Mouse (Mus musculus): Measurements from ENCODE around the gene Rbm45.

Gene Rbm45

GRCm38 (mm10) chr2:76369821-76370655, at the start of gene Rbm45:
Gene Rbm45, plus strand, starts transcription at chr2:76369984.
- DNase-seq (ENCODE audit: low read depth): peak; percentile 92

GRCm38 (mm10) chr2:76320336-76320735, 49.4 kb upstream of the Rbm45 start:
- no peak for DNase-seq (ENCODE audit: low read depth)

GRCm38 (mm10) chr2:76323185-76323875, 46.5 kb upstream of the Rbm45 start:
- no peak for DNase-seq (ENCODE audit: low read depth)

GRCm38 (mm10) chr2:76324463-76324862, 45.3 kb upstream of the Rbm45 start:
- no peak for DNase-seq (ENCODE audit: low read depth)

- DNase-seq (ENCODE audit: low read depth): no peak
These were observed 43.6 kb upstream of the Rbm45 start for GRCm38 (mm10) chr2:76326161-76326560.

- no peak for DNase-seq (ENCODE audit: low read depth)
These were observed 39.7 kb upstream of the Rbm45 start for GRCm38 (mm10) chr2:76330081-76330480.

- peak; percentile 68 for DNase-seq (ENCODE audit: low read depth)
These were observed 37.5 kb upstream of the Rbm45 start for GRCm38 (mm10) chr2:76332161-76332805.

GRCm38 (mm10) chr2:76334596-76334995, 35.2 kb upstream of the Rbm45 start:
- DNase-seq (ENCODE audit: low read depth): peak; percentile 20

GRCm38 (mm10) chr2:76338215-76339156, 31.3 kb upstream of the Rbm45 start, which contains the start of gene Pde11a:
Gene Pde11a, minus strand, starts transcription at chr2:76338774.
- no peak for DNase-seq (ENCODE audit: low read depth)

- DNase-seq (ENCODE audit: low read depth): no peak
These were observed 27.6 kb upstream of the Rbm45 start for GRCm38 (mm10) chr2:76342146-76342545.

GRCm38 (mm10) chr2:76347839-76348238, 21.9 kb upstream of the Rbm45 start:
- DNase-seq (ENCODE audit: low read depth): no peak

- no peak for DNase-seq (ENCODE audit: low read depth)
These were observed 9.6 kb upstream of the Rbm45 start, which contains the start of gene Cyct for GRCm38 (mm10) chr2:76360226-76360625. Gene Cyct, minus strand, starts transcription at chr2:76360450.

GRCm38 (mm10) chr2:76362111-76362510, 7.7 kb upstream of the Rbm45 start:
- DNase-seq (ENCODE audit: low read depth): peak; percentile 49

GRCm38 (mm10) chr2:76365811-76366210, 4.0 kb upstream of the Rbm45 start:
- no peak for DNase-seq (ENCODE audit: low read depth)

GRCm38 (mm10) chr2:76367188-76367922, 2.4 kb upstream of the Rbm45 start:
- peak; percentile 93 for DNase-seq (ENCODE audit: low read depth)

- DNase-seq (ENCODE audit: low read depth): no peak
These were observed 723 bp upstream of the Rbm45 start for GRCm38 (mm10) chr2:76368861-76369660.

- peak; percentile 22 for DNase-seq (ENCODE audit: low read depth)
These were observed 805 bp downstream of the Rbm45 start for GRCm38 (mm10) chr2:76370656-76370922.

- peak; percentile 40 for DNase-seq (ENCODE audit: low read depth)
These were observed 2.5 kb downstream of the Rbm45 start for GRCm38 (mm10) chr2:76372244-76372643.

GRCm38 (mm10) chr2:76374544-76375206, 4.9 kb downstream of the Rbm45 start:
- no peak for DNase-seq (ENCODE audit: low read depth)

- no peak for DNase-seq (ENCODE audit: low read depth)
These were observed 8.9 kb downstream of the Rbm45 start for GRCm38 (mm10) chr2:76378646-76379045.
